Mouse (Mus musculus): ENCODE data around the gene Traf3ip3. TPM values are rescaled to one million over a fixed set of nuclear protein-coding genes. Genes with fewer than 3 reads are reported as not detected.

The Traf3ip3 gene
- polyA plus RNA-seq, 1 experiment from 2014 or later, result 8.3 TPM

- TF ChIP-seq EP300 (IDR thresholded peaks at IDR 0.05; ENCODE audit: low read depth), result no peak
- TF ChIP-seq CTCF (IDR thresholded peaks at IDR 0.05; ENCODE audit: low read depth), result no peak
These were observed 2.3 kb upstream of the Traf3ip3 start for GRCm38 (mm10) chr1:193203821-193204220.

DNA sequence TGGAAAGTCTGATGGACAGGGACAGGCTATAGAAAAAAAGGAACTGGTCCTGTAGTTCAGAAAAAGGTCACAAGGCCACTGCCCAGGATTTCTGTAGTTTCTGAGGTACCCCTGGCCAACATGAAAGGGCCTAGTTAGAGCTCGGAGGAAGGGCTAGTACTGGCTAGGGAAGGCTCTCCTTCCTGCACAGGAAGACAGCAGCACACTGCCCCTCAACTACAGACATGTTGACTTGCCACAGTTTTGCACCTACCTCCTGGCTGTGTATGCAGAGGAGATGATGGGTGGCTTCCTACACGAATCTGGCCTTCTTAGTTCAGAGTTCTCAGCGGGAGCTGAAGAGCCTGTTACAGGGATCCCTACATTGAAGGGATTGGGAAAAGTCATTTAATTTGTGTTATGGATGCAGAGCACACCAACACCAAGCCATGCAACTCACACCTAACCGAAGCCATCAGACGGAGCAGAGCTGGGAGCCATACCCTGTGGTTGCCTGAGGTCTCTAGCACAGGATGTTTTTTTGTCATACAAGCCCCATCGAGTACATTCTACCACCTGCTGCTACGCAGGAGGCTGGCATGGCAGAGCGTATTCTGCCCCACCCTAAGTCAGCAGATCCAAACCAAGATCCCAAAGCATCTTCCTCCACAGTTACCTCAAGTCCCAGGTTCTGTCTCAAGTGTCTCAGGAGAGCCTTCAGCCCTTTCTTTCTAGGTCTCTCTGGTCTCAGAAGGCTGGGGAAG is 692 bp downstream of the Traf3ip3 start:
- peak overlapping the region; percentile 51 for H3K9ac ChIP-seq (replicated peaks)
- H3K4me2 ChIP-seq (ENCODE audit: low read depth, low read length), result peak overlapping the region; percentile 61
- H3K9me3 ChIP-seq (ENCODE audit: low read length), result no peaks in the 10 kb centered on the region
- H3K36me3 ChIP-seq (replicated peaks; ENCODE audit: insufficient read depth, low read length), result no peaks in the 10 kb centered on the region
- WGBS (ENCODE audit: insufficient replicate concordance), result 46% methylated on average over 8 of the region's 8 CpGs
- H3K27ac ChIP-seq (ENCODE audit: low read depth), result peak overlapping the region; percentile 88
- H3K4me3 ChIP-seq (ENCODE audit: low read depth, low read length), result peak overlapping the region; percentile 44
- no peaks in the 10 kb centered on the region for H3K27me3 ChIP-seq (ENCODE audit: insufficient read depth, low read length)
- peaks cover 16% of the 10 kb centered on the region for H3K4me1 ChIP-seq (ENCODE audit: insufficient read depth)
- no peak for TF ChIP-seq CTCF (IDR thresholded peaks at IDR 0.05; ENCODE audit: low read depth)
- TF ChIP-seq EP300 (IDR thresholded peaks at IDR 0.05; ENCODE audit: low read depth), result no peak
- DNase-seq (peak; percentile 19), ATAC-seq (peak; percentile 49)

More at GRCm38 (mm10) chr1:193203821-193204220, 2.3 kb upstream of the Traf3ip3 start:
- no peak overlapping the region for H3K27ac ChIP-seq (ENCODE audit: low read depth)
- no peak overlapping the region for H3K4me3 ChIP-seq (ENCODE audit: low read depth, low read length)
- H3K27me3 ChIP-seq (ENCODE audit: insufficient read depth, low read length), result no peaks in the 10 kb centered on the region
- no peak overlapping the region for H3K9ac ChIP-seq (replicated peaks)
- no peak for ATAC-seq
- no peak overlapping the region for H3K4me2 ChIP-seq (ENCODE audit: low read depth, low read length)
- 60% methylated on average over 2 of the region's 2 CpGs for WGBS (ENCODE audit: insufficient replicate concordance)
- H3K36me3 ChIP-seq (replicated peaks; ENCODE audit: insufficient read depth, low read length), result no peaks in the 10 kb centered on the region
- no peaks in the 10 kb centered on the region for H3K9me3 ChIP-seq (ENCODE audit: low read length)
- H3K4me1 ChIP-seq (ENCODE audit: insufficient read depth), result peaks cover 16% of the 10 kb centered on the region
- DNase-seq, result no peak

DNA sequence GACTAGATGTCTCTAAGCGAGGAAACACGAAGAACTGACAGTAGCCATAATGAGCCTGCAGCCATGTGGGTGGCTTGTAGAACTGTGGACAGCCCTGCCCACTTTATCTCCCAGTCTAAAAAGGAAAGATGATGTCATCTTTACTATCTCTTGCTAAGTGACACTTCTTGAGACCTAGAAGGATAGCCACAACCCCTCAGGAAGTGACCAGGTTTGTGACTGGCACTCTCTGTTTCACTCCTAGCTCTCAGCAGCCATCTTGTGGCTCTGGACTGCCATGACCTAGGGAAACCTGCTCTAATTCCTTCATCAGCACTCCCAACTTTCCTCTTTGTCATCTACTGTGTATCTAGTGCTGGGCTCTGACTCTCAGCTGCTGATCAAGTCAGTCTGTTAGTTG is 3.2 kb downstream of the Traf3ip3 start:
- Histone ChIP-seq H3K4me2 (ENCODE audit: low read depth, low read length) (no peak overlapping the region), H3K4me3 (ENCODE audit: low read depth, low read length) (no peak overlapping the region), H3K4me1 (ENCODE audit: insufficient read depth) (peaks cover 9% of the 10 kb centered on the region), H3K9me3 (ENCODE audit: low read length) (no peaks in the 10 kb centered on the region), H3K27me3 (ENCODE audit: insufficient read depth, low read length) (no peaks in the 10 kb centered on the region), H3K36me3 (replicated peaks; ENCODE audit: insufficient read depth, low read length) (peaks cover 5% of the 10 kb centered on the region; the same call in 1 of the 2 replicates), H3K9ac (replicated peaks) (no peak overlapping the region), H3K27ac (ENCODE audit: low read depth) (no peak overlapping the region)
- peak; percentile 49 for TF ChIP-seq CTCF (IDR thresholded peaks at IDR 0.05; ENCODE audit: low read depth)
- no peak for TF ChIP-seq EP300 (IDR thresholded peaks at IDR 0.05; ENCODE audit: low read depth)
- 74% methylated on average over 2 of the region's 2 CpGs for WGBS (ENCODE audit: insufficient replicate concordance)
- DNase-seq (no peak), ATAC-seq (no peak)

DNA sequence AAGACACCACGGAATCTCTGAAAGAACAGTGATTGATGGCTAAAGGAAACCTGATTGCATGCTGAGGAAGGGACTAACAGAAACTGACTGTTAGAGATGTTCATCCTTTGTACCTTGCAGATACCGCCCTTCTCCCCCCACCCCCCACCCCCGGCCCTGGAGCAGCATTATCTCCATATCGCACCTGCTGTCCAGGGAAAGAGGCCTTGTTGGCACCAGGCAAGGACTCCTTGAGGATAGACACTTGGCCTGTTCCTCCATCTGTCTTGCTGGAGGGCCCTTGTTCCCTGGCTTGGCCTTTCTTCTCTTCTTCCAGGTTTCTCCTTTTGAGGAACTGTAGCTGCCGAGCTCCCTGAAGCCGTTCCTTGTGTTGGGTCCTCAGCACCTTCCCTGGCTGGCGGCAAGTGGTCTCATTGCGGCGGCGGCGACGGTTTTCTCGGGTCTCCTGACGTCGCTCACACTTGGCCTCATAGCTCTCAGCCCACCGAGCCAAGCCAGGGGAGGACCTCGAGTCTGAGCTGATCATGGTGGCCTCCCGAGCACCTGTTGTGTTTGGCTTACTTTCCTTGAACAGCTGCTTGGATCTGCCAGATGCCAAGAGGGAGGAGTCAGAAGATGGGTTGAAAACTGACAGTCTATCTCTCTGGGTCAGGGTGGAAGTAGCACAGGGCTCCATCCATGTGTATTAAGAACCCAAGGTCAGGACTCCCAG is 3.9 kb downstream of the Traf3ip3 start:
- WGBS (ENCODE audit: insufficient replicate concordance), result 76% methylated on average over 18 of the region's 18 CpGs

GRCm38 (mm10) chr1:193195169-193195810 is 6.2 kb downstream of the Traf3ip3 start:
- Histone ChIP-seq H3K36me3 (replicated peaks; ENCODE audit: insufficient read depth, low read length) (peaks cover 5% of the 10 kb centered on the region; the same call in 1 of the 2 replicates), H3K27ac (ENCODE audit: low read depth) (no peak overlapping the region), H3K9me3 (ENCODE audit: low read length) (no peaks in the 10 kb centered on the region), H3K4me1 (ENCODE audit: insufficient read depth) (peaks cover 7% of the 10 kb centered on the region; the same call in 1 of the 2 replicates), H3K9ac (replicated peaks) (no peak overlapping the region), H3K27me3 (ENCODE audit: insufficient read depth, low read length) (no peaks in the 10 kb centered on the region), H3K4me3 (ENCODE audit: low read depth, low read length) (no peak overlapping the region), H3K4me2 (ENCODE audit: low read depth, low read length) (no peak overlapping the region)
- DNase-seq (no peak), ATAC-seq (no peak)
- 75% methylated on average over 3 of the region's 3 CpGs for WGBS (ENCODE audit: insufficient replicate concordance)
- TF ChIP-seq EP300 (IDR thresholded peaks at IDR 0.05; ENCODE audit: low read depth), result no peak
- no peak for TF ChIP-seq CTCF (IDR thresholded peaks at IDR 0.05; ENCODE audit: low read depth)

More for the DNA sequence above, 3.9 kb downstream of the Traf3ip3 start:
- no peaks in the 10 kb centered on the region for H3K9me3 ChIP-seq (ENCODE audit: low read length)
- H3K27ac ChIP-seq (ENCODE audit: low read depth), result no peak overlapping the region
- H3K36me3 ChIP-seq (replicated peaks; ENCODE audit: insufficient read depth, low read length), result peaks cover 5% of the 10 kb centered on the region; the same call in 1 of the 2 replicates
- no peak overlapping the region for H3K4me2 ChIP-seq (ENCODE audit: low read depth, low read length)
- no peak overlapping the region for H3K4me3 ChIP-seq (ENCODE audit: low read depth, low read length)
- H3K4me1 ChIP-seq (ENCODE audit: insufficient read depth), result peaks cover 9% of the 10 kb centered on the region
- TF ChIP-seq EP300 (IDR thresholded peaks at IDR 0.05; ENCODE audit: low read depth), result no peak
- no peak for TF ChIP-seq CTCF (IDR thresholded peaks at IDR 0.05; ENCODE audit: low read depth)
- H3K27me3 ChIP-seq (ENCODE audit: insufficient read depth, low read length), result no peaks in the 10 kb centered on the region
- no peak for ATAC-seq
- no peak overlapping the region for H3K9ac ChIP-seq (replicated peaks)
- no peak for DNase-seq

Data from liver, postnatal 0 days (tissue).